Mouse (Mus musculus) frontal cortex, adult 2 months (tissue): Measurements from ENCODE around the gene Gpr84. TPM values are rescaled to one million over a fixed set of nuclear protein-coding genes. Genes with fewer than 3 reads are reported as not detected.
A peak's percentile ranks its signal among the peaks of the same experiment; 100 is the strongest.
"Not testable (repeated sequence)": the region's sequence is repeated elsewhere in the genome, so short reads cannot be mapped to it uniquely, and the experiment has no call there.

ENCODE experiments used
- DNase-seq, 2 experiments: peaks; one replicate each; pipeline ENCODE4 v3.0.0; 2022; ENCODE audit warnings: low spot score in 1 of 2; ENCODE audit errors: extremely low spot score in 1 of 2
- polyA plus RNA-seq: library from polyadenylated mRNA; depleted of rRNA; stranded (reverse); fragments of >200 nt; gene quantifications from 2 replicates; pipeline ENCODE4 v1.2.3, GENCODE M21; 2012

Gpr84 gene
- polyA plus RNA-seq, 1 experiment = 1.5 TPM

- no peak for DNase-seq
These were observed 17.6 kb downstream of the Gpr84 start for GRCm38 (mm10) chr15:103292673-103293345.

DNA sequence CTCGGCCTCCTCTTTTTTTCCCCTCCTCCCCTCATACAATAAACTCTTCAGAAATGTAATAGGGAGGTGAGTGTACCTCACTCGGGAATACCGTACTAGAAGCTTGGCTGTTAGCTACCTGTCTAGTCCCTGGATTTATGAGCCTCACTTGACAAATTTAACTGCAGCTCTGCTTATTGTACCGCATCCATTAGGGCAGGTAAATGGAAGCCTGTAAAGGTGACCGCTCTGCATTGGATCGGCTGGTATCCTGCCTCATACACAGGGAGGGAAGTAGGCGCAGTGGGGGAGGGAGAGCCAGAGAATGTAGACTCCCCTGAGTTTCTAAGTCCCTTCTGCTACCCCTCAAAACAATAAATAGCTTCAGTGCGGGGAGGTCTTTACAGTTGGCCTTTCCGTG lies 19.6 kb downstream of the Gpr84 start:
- DNase-seq = no peak

DNA sequence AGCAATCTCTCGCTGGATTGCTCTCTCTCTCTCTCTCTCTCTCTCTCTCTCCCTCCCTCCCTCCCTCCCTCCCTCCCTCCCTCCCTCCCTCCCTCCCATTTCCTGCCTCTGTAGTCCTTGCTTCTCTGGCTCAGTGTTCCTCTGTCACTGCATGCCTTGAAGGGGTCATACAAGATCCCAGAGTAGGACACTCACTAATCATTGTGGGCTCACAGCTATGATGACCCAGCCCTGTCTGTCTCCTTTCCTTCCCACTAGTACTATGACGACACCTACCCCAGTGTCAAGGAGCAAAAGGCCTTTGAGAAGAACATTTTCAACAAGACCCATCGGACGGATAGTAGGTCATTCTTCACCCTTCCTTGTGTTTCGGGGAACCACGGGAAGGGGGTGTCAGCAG lies 20.0 kb downstream of the Gpr84 start:
- DNase-seq = no peak

DNA sequence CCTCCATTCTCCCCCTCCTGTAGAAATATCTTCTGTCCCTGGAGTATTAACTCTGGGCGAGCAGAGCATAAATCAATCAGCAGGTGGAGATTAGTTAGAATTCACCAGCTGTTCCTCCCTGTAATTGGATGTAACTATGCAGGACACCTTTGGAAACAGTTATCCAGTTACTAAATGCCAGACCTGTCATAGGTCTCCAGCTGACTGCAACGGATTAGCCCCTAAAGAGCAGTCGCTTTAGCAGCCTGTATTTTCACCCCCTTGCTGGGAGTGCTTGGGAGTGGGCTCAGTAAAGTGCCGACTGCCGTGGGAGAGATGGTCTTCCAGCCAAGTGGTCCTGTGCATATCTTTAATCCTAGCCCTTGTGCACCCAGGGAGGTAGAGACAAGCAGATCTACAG lies 20.8 kb downstream of the Gpr84 start:
- no peak for DNase-seq

GRCm38 (mm10) chr15:103285778-103286417 lies 24.5 kb downstream of the Gpr84 start:
- no peak for DNase-seq

DNA sequence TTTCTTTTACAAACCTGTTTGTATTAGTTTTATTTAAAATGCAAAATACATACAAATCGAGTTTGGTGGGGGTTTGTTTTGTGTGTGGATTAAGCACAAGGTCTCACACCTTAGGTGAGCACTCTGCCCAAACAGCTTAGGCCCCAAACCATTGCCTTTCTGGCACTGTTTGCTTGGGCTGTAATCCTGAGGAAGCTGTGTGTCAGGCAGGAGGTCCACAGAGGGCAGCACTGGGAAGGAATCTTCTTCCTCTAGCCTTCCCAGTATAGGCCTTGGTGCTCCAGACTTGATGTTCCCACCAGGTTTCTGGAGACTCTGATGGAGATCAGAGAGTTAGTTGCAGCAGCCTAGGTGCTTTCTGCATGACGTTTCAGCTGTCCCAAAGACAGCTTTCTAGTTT lies 25.8 kb downstream of the Gpr84 start:
- no peak for DNase-seq

DNA sequence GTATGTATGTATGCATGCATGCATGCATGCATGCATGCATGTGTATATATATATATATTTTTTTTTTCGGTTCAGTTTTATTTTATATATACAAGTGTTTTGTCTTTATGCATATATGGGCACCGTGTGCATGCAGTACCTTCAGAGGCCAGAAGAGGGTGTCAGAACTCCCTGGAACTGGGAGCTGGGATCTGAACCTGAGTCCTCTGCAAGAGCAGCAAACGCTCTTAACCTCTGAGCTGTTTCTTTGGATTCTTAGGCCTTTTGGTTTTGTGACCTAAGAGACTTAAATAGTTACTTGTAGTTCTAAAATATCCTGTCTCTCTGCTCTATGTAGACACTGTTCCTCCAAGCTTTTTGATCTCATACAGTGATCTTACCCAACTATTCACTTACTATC lies 26.3 kb downstream of the Gpr84 start:
- peak in 1 of 2 experiments; percentile 58 for DNase-seq

DNA sequence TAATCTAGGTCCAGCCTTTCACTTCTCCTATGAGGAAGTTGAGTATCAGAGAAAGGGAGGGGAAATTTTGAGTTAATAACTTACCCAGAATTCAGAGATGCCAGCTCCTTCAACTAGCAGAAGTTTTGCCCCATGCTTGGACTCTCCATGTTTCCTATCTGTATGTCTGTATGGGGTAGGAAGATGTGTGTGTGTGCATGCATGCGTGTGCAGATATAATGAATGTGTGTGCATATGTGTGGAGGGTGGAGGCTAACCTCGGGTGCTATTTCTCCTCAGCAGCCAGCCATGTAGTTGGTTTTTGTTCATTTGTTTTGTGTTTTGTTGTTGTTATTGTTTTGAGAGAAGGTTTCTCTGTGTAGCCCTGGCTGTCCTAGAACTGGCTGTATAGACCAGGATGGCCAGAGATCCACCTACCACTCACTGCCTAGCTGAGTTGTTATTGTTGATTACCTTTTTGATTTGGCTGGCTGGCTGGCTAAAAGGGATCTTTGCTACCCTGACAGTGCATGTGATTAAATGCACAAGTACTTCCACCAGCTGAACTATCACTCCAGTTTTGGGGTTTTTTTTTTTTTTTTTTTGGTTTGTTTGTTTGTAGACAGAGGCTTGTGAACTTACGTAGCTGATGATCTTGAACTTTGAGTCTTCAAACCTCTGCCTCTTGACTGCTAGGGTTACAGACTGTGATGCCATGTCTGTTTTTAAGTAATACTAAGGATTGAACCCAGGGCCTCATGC lies 28.8 kb downstream of the Gpr84 start:
- DNase-seq = no peak

DNA sequence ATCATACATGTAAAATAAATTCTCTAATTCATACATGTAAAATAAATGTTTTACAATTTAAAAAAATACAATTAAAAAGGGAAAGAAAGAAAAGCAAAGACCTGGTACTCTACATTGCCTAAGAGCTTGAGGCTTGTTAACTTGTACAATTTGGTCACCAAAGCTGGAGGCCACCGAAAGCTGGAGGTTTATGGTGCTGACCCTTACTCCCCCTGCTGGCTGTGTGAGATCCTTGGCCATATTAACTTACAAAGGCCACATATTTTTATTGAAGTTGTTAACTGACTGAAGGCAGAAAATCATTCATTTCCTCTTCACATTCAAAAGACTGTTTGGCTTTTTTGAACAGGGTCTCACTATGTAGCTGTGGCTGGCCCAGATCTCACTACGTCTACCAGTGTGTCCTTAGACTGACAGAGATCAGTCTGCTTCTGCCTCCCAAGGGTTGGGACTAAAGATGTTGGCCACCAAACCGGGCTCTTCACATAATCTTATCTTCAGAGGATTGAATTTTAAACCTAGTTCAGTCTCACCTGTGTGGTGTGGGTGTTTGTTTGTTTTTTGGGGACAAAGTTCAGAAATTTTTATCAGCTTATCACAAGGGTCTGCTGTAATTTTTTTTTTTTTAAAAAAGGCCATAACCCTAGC lies 29.5 kb downstream of the Gpr84 start:
- no peak for DNase-seq

DNA sequence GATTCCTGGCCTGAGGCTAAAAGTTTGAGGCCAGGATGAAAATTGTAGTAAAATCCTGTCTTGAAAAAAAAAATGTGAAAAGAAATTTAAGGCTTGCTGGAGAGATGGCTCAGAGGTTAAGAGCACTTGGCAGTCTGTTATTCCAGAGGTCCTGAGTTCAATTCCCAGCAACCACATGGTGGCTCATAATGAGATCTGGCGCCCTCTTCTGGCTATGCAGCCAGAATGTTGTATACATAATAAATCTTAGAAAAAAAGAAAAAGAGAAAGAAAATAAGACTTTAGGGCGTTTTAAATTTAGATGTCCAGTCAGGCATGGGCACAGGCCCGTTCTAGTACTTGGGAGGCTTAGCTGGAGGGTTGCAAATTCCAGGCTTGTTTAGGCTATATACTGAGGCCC lies 30.7 kb downstream of the Gpr84 start:
- no peak for DNase-seq

DNA sequence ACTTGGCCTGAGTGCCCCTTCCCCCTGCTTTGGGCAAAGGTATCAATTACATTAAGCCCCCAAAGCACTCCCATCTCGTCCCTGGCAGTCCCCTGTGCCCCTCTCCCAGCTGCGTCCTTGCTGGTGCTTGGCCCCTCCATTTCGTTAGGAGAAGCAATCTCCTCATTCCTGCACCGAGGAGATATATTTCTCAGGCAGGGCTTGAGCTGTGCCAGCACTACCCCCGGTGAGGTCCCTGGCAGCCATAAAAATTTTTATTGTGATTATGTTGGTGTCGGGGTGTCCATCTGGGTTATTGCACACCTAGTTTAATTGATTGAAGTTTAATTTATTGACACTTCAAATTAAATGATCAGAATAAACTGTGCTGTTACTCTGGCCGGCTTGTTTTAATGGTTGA lies 32.5 kb downstream of the Gpr84 start:
- no peak for DNase-seq

GRCm38 (mm10) chr15:103275943-103276342 lies 34.5 kb downstream of the Gpr84 start:
- DNase-seq = not testable (repeated sequence)

GRCm38 (mm10) chr15:103272419-103273279 lies 37.8 kb downstream of the Gpr84 start, which contains the start of gene Copz1:
Gene Copz1, plus strand, starts transcription at chr15:103272714.
- DNase-seq = peak; percentile 98 to 99

GRCm38 (mm10) chr15:103268903-103269302 lies 41.5 kb downstream of the Gpr84 start:
- DNase-seq = no peak

GRCm38 (mm10) chr15:103264794-103265193 lies 45.6 kb downstream of the Gpr84 start:
- no peak for DNase-seq

- DNase-seq = no peak
These were observed 50.4 kb downstream of the Gpr84 start for GRCm38 (mm10) chr15:103259989-103260388.

DNA sequence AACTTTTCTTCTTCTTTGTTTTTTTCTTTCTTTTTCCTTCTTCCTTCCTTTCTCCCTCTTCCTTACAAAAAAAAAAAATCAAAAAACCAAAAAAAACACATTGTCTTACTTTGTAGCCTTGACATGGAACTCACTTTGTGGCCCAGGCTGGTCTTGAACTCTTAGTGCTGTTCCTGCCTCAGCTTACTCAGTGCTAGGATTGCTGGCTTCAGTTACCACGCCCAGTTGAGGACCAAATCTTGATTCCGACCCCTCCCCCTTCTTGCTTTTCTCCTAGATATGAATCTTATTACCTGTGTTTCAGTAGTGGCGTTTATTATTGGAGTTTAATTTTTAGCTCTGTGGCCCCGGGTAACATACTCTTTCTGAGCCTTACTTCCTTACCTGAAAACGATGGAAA lies 51.2 kb downstream of the Gpr84 start:
- DNase-seq = no peak
